Mouse (Mus musculus) lung, postnatal 0 days (tissue): ENCODE data around the gene Fbxo46.

ENCODE experiments used
- CTCF ChIP-seq: IDR thresholded peaks from 2 replicates; pipeline ENCODE4 v1.5.1; 2016; ENCODE audit warnings: antibody characterized with exemption, mild to moderate bottlenecking
- EP300 ChIP-seq: IDR thresholded peaks from 2 replicates; pipeline ENCODE4 v1.6.1; 2016; ENCODE audit warnings: antibody characterized with exemption, mild to moderate bottlenecking, control low read depth

DNA sequence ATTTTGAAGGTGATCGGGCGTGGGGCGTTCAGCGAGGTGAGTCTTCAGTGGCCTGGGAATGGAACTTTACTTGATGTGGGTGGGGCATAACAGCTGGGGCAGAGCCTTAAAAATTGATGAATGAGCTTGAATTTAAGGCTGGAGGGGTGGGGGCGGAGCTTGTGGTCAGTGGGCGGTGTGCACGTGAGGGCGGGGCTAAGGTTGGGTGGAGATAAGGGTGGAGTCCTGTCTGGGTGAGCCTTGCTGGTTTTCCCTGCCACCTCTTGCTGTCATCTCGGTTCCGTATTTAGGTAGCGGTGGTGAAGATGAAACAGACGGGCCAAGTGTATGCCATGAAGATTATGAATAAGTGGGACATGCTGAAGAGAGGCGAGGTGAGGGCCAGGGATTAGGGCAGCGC is 33.6 kb upstream of the Fbxo46 start:
- TF ChIP-seq EP300 (no peak), CTCF (no peak)
